Mouse (Mus musculus) left cerebral cortex, postnatal 10 days (tissue): Measurements from ENCODE around the gene Neurod2. TPM values are rescaled to one million over a fixed set of nuclear protein-coding genes. Genes with fewer than 3 reads are reported as not detected.

Experiments
- DNase-seq, 2 experiments: peaks; one replicate each; pipeline ENCODE4 v3.0.0; 2021 to 2022; ENCODE audit warnings: low spot score in 2 of 2, mixed read lengths in 1 of 2; ENCODE audit errors: extremely low spot score in 1 of 2
- intact Hi-C: fragments of 180-260 bp; cut with DNase I; formaldehyde crosslinking; loops from one replicate; pipeline ENCODE4 v1.15.1; 2025
- total RNA-seq, 2 experiments: library from RNA; stranded (reverse); gene quantifications; 2 replicates each; pipeline ENCODE4 v1.2.3; 2021

Gene Neurod2
- total RNA-seq, 2 experiments from 2014 or later, result 63.4 to 67.0 TPM

DNA sequence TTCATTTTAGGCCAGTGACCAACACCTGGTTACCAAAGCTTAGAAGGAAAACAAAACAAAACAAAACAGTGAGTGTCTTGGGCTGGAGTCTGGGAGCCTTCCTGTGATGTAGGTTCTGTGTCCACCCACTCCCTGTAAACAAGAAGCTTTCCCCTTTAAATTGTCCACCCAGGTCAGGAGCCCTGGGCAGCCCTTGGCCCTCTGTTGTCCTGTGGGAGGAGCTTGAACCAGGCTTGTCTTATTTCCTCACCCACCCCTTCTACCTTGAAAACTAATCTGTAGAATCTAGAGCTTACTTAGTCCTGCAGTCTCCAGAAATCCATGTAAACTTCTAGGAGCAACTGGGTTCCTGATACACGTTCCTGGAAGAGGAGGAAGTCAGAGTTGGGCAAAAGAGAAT is 7.3 kb downstream of the Neurod2 start:
- no peak for DNase-seq
- intact Hi-C loops, result no loop called here

- intact Hi-C loops, result no loop called here
- no peak for DNase-seq
These were observed 7.8 kb downstream of the Neurod2 start for GRCm38 (mm10) chr11:98321677-98322003.

GRCm38 (mm10) chr11:98320806-98321676 is 8.4 kb downstream of the Neurod2 start:
- peak in 1 of 2 experiments; percentile 54 for DNase-seq
- intact Hi-C loops, result no loop called here

DNA sequence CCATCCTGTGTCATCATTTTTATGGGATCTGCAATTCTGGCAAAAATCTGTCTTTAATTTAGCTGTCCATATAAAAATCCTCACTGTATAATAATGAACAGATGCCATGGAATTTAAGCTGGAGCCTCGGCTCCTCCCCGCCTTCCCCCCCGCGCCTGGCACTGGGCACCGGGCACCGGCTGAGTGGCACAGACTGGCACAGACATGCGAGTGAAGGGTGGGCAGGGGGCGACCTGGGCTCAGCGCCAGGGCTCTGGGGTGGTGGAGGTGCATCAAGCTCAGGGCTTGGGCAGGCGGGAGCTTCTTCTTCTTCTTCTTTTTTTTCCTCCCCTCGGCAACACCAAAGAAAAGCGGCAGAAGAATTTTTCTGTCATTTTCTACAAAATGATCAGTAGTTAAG is 9.1 kb downstream of the Neurod2 start:
- peak in 1 of 2 experiments; percentile 64 for DNase-seq

GRCm38 (mm10) chr11:98319944-98320343 is 9.5 kb downstream of the Neurod2 start:
- intact Hi-C loops, result no loop called here
- DNase-seq, result no peak

More for the DNA sequence above, 9.1 kb downstream of the Neurod2 start:
- intact Hi-C loops, result no loop called here

DNA sequence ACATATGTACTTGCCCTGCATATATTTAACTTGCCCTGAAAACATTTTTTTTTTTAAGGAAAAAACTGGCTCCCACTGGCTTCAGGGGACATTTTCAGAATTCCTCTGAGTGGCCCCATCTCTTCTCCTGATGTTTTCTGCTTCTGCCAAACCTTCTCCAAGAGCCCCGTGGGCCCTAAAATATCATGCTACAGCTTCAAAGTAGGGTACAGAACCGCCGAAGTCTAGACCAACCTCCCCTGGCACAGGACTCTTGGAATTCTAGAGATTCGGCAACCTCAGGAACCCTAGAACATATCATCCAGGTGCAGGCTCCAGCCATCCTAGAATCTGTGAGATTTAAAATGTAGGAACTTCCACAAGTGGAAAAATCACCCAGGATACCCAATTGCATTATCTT is 9.9 kb downstream of the Neurod2 start:
- DNase-seq, result no peak
- intact Hi-C loops, result no loop called here

DNA sequence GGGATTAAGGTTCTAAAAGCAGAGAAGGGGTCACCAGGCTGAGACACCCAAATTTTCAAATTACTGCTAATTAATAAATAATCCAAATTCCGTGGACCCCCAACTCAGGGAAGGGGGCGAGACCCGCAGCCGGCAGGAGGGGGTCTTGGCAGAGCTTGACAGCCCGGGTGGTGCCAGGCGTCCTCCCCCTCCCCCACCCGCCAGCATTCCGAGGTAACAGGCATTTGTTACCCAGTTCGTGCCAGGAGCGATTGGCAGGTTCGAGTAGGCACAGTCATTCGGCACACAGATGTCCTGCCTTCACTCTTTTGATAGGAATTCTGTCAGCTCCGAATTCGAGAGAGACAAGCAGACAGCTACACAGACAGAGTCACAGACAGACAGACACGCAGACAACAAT is 10.3 kb downstream of the Neurod2 start:
- no peak for DNase-seq
- intact Hi-C loops, result no loop called here

GRCm38 (mm10) chr11:98318421-98319116 is 10.9 kb downstream of the Neurod2 start:
- intact Hi-C loops, result no loop called here
- peak in 1 of 2 experiments; percentile 53 for DNase-seq

- no peak for DNase-seq
- intact Hi-C loops, result no loop called here
These were observed 12.0 kb downstream of the Neurod2 start for GRCm38 (mm10) chr11:98317479-98317878.

- intact Hi-C loops, result no loop called here
- peak in 1 of 2 experiments; percentile 68 for DNase-seq
These were observed 15.6 kb downstream of the Neurod2 start for GRCm38 (mm10) chr11:98313790-98314323.

GRCm38 (mm10) chr11:98298484-98299205 is 30.8 kb downstream of the Neurod2 start:
- intact Hi-C loops, result no loop called here
- DNase-seq, result peak in 1 of 2 experiments; percentile 58

DNA sequence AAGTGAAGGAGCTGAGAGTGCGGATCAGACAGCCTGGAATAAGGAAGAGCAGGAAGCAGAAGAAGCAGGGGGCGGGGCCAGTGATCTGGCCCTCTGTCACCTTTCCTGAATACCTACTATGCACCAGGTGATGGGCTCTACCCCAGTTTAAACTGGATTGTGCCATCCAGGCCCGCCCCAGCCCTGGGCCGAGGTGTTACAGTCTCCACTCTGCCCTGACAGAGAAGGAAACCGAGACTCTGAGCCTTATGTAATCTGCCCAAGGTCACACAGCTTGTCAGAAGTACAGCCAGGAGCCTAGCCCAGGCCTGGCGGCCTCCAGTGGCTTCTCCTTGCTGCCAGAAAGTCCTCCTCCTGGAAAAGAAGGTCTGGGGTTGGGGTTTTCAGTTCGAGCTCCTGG is 31.7 kb downstream of the Neurod2 start:
- intact Hi-C loops, result no loop called here

DNA sequence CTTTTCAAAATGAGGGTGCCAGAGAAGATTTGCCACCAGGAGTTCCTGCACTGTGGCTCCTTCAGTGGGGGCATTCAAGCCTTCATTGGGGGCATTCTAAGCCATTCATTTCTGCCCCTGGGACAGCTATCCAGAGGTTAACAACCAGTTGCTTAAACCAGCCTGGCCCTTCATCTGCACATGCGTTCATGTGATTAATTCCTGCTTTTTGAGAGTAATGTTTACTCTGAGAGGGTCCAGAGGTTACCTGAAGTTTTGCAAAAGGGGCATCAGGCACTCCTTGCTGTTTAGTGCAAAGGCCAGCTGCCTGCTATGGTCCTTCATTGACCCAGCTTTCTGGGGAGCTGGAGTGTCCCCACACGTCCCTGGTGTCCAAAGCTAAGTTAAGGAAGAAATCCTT is 32.5 kb downstream of the Neurod2 start:
- no peak for DNase-seq
- intact Hi-C loops, result no loop called here

More for the DNA sequence above, 31.7 kb downstream of the Neurod2 start:
- DNase-seq, result no peak

DNA sequence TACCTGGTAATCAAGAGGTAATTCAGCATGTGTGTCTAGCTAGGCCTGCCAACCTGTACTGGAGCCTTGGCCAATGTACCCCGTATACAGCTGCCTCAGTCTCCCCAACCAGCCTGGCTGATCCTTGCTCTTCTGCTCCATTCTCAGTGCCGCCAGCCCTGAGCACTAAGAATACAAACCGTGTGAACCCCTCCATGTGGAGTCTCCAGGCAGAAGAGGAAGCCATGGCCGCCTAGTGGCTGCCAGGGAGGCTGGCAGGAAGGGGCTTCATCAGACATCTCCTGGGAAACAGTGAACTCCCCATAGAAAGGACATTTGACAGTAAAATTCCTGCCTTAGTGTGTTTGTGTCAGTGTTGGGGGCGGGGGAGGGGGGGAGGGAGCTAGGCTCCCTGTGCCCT is 33.2 kb downstream of the Neurod2 start:
- intact Hi-C loops, result no loop called here
- DNase-seq, result peak; percentile 56 to 65

GRCm38 (mm10) chr11:98295013-98295585 is 34.3 kb downstream of the Neurod2 start:
- no peak for DNase-seq
- intact Hi-C loops, result no loop called here

GRCm38 (mm10) chr11:98294188-98295012 is 35.0 kb downstream of the Neurod2 start:
- intact Hi-C loops, result no loop called here
- DNase-seq, result peak; percentile 67 to 87

DNA sequence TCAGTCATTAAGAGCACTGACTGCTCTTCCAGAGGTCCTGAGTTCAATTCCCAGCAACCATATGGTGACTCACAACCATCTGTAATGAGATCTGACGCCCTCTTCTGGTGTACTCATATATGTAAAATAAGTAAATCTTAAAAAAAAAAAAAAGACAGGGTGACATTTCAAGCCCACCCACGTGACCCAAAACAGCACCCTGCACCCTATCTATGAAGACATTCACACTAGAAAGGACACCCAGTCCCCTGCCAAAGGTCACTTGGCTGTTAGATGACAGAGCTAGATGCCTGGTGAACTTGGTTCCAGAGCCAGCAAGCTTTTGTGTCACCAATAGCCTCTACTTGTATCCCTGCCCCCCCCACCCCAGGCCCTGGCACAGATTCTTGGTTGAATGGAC is 36.4 kb downstream of the Neurod2 start:
- intact Hi-C loops, result no loop called here
- DNase-seq, result no peak

DNA sequence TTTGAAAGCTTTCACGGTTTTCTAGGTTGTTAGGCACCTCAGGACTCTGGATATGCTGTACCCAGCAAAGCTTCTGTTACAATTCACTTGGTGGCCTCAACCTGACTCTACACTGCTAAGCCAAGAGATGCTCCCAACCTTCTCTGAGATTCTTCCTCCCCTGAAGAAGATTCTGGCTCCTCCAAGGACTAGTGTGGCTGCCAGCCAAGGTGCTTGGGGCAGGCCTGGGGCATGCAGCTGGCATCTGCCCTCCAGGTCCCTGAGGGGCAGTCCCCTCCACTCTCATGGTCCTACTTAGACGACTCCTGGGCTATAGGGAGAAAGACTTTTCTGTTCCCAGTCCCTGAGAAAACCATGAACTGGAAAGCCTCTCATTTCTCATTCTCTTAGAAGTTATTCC is 38.5 kb downstream of the Neurod2 start:
- intact Hi-C loops, result no loop called here
- no peak for DNase-seq
